Mouse (Mus musculus): ENCODE measurements around the gene Bloc1s3.

- TF ChIP-seq POLR2A (IDR thresholded peaks at IDR 0.05; ENCODE audit: insufficient read depth, low read depth, low read length) (no peak), CTCF (IDR thresholded peaks at IDR 0.05; ENCODE audit: insufficient read depth, low read depth, low read length) (no peak)
Observed at GRCm38 (mm10) chr7:19461488-19461887, 46.7 kb downstream of the Bloc1s3 start.
